Mouse (Mus musculus) MEL-GATA-1-ER (cell line): Measurements from ENCODE around the gene Slc1a1.

Experiments
- DNase-seq: peaks from one replicate; pipeline ENCODE4 v3.0.0-alpha.2; 2012; ENCODE audit warnings: low read depth; ENCODE audit errors: extremely low read depth

Slc1a1 gene

DNA sequence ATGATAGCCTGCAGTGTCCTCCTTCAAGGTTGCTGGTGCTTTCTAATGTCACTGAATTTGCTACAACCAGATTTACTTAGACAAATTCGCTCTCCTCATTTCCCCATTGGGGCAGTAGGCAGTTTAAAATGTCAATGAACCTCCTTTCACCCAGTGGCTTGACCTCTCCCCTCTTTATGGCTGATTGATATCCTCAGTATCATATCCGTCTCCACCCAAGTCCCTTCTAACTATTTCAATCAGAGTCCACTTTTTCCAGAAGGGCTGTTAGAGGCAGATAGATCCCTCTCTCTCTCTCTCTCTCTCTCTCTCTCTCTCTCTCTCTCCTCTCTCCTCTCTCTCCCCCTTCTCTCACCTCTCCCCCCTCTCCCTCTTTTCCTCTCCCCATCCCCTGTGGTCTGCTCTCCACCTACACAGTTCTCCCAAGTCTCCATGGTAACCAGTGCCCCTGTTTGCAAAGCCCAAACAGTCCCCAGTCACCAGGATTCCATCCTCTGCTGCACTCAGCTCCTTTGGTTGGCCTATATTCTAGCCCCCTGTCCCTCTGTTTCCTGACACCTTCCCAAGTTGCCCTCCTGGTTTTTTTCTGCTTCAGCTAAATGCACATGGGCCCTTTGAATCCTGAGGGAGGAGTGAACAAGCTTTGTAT lies 80.9 kb downstream of the Slc1a1 start:
- DNase-seq: no peak

DNA sequence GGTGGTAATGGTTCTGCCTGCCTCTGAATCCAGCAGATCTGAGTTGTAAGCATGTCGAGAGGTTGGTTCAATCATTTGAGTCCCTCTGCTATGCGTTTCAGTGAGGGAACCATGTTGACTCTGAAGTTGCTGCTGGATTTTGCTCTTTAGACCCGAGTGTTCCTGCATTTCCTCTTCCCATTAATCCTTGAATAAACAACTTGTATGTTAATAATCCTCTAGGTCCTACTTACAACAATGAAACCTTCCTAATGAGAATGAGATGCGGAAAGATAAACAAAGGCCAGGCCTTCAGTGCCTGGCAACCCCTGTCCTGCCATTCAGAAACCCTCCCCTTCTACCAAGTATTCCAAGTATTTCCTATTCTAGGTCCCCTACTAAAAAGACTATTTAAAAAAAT lies 81.6 kb downstream of the Slc1a1 start:
- DNase-seq: no peak

DNA sequence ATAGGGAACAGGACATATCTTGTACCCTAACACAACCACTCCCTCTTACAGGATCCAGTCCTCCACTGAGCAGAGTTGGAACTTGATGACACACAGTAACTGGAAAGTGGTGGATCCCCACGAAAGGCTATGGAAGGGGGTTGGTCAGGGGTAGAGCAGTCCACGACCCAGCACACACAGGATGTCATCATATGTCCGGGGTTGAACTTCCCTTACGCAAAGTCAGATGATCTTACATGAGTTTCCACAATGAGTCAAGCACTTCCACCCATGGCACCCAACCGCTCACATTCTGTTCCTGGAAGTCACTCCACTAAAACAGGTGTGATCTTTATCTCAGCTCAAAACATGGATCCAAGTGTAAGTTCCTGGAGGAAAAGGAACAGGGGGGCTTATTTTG lies 83.0 kb downstream of the Slc1a1 start:
- DNase-seq: no peak

DNA sequence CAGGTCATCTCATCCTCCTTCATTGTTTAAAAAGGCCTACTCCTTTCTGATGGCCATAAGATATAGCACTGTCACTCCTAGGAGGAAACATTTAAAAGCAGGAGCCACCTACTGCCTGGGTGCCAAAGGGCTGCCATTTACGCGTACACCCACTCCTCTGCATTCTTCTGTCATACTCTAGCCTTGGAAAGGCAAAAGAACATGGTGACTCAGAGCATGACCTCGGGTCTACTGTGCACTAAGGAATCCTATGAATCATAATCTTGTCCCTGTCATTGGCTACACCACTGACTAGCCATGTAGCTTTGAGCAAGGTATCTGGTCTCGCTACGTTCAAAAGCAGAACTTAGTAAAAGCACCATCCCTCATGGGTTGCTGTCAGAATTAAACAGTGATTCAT lies 91.5 kb downstream of the Slc1a1 start:
- DNase-seq: no peak

DNA sequence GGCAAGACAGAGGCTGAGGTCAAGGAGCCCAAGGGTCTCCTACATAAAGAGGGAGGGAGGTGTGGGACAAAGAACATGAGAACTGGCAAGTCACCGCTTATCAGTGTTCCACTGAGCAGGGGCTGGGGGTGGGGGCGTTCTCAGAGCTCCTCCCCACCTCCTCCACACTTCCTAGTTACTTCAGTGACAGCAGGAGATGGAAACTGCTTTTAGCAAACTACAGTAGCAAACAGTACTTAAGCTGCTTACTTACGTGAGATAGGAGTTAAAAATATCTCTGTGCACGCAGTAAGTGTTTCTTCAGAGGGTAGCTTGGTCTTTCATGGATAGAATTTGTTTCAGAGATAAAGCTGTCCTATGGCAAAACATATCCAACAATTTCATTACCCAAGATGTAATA lies 92.5 kb downstream of the Slc1a1 start:
- no peak for DNase-seq

DNA sequence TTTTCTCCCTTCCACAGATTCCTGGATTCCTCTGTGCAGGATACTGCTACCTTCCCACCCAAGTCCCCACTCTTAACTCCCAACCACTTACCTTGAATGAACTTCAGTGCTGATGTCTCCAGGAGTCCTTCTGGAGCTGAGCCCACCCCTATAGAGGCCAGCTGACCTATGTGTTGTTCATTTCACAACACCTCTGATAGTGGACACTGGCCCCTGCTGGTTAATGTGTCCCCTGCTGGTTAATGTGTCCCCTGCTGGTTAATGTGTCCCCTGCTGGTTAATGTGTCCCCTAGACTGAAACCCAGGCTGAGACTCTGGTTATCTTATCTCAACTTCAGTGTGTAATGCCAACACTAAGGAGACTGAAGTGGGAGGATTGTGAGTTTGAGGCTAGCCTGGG lies 94.2 kb downstream of the Slc1a1 start:
- no peak for DNase-seq

DNA sequence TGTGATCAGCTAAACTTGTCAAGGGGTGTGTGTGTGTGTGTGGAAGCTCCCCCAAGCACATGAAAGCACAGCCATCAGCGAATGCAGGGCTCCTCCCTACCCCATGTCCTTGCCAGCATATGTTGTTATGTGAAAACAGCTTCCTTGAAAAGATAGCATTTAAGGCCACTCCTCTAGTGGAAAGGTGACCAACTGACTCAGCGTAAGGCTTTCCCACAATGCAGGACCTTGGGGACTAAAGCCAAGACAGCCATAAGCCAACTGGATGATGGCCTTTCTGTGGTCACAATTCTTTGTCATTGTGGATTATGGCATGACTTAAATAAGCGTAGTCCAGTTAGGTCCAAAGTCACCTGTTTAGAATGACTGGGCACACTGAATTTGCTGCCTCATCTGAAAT lies 100.0 kb downstream of the Slc1a1 start:
- DNase-seq: no peak

DNA sequence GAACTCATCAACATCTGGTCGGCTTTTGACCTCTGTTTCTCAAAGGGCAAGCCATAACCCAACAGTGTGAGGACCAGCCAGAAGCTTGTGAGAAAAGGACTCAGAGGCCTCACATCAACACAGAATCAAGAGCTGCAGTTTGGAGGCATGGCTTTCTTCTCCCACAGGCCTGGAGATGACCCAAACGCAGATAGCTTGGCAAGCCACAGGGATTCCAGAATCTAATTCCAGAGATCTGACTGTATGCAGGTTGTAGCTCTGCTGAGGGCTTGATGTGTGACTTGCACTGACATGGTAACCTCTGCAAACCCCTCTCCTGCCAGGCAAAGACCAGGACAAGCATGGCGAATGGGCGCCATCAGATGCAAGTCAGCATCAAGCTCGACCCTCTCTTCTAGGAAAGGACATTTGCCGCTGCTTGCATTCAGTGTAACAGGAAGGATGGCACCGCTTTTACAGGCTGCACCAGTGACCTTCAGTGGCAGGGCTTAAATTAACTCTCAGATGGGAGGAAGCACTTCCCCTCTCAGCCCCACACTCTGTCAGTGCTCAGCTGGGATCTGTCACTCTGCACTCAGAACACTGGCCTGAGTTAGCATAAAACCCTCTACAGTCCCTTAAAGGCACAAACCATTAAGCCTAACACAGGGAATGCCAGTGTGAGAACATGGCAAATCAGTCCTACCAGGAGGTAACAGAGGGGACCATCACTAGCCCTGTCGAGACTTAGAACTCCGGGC lies 105.5 kb downstream of the Slc1a1 start:
- no peak for DNase-seq

DNA sequence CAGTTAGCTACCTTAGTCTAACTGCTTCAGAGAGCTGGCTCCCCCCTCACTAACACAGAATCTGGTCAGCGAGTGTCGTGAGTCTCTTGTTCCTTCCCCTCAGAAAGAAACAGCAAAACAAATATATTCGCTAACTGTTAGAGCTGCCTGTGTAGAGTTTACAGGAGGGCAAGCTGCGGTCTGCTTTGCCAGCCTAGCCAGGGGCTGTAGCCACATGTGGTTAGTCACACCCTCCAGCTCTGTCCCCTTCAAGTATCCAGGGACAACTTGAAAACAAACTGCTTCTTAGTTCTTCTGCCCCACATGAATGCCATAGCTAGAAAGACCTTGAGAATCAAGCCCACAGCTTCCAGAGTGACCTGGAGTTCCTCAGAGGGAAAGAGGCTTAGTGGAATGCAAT lies 106.4 kb downstream of the Slc1a1 start:
- DNase-seq: no peak

DNA sequence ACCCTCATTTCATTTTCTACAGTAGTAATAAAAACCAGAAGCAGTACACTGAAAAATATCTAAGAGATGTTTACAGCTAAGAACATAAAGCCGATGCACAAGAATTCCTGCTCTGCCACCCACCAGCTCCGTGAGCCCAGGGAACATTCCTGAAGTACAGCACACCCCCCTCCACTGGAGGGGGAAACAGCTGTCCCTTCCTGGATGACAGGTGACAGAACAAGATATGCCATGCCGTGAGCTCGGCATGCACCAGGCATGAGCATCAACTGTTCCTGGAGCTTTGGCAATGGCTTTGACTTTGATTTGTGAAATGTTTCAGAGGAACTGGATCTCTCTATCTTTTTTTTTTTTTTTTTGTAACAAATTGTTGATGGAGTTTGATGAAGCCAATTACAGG lies 111.9 kb downstream of the Slc1a1 start:
- DNase-seq: no peak

DNA sequence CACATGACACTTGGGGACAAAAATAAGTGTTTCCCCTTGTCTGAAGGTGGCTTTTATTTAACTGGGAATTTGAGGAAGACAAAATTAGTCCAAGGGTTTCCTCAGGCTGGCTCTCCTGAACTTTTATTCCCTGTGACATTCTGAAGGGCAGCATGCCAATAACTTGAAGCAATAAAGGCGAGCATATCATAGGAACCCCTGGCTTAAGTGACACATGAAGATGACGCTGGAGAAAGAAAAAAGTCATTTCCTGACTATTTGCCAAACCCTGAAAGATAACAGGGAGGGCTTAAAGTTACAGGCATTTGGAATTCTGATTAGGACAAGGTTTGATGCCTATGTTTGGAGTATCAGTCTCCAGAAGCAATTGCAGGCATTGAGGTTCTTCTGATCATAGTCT lies 112.5 kb downstream of the Slc1a1 start:
- no peak for DNase-seq

DNA sequence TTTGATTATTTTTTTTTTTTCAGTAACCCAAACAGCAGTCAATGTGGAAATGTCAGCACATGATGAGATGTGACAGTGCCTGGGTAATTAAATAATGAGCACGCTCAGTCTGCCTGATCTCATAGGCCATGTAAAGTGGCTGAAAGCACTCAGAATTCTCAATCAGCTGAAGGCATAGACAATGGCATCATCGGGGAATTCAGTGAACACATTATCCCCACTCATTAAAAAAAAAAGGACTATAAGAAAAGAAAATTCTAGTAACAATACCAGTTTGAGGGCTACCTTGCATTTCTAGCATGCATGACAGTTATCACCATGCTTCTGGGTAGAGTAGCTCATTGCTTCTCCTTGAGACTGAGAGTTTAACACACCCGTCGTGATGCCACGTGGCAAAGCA lies 116.4 kb downstream of the Slc1a1 start:
- no peak for DNase-seq

DNA sequence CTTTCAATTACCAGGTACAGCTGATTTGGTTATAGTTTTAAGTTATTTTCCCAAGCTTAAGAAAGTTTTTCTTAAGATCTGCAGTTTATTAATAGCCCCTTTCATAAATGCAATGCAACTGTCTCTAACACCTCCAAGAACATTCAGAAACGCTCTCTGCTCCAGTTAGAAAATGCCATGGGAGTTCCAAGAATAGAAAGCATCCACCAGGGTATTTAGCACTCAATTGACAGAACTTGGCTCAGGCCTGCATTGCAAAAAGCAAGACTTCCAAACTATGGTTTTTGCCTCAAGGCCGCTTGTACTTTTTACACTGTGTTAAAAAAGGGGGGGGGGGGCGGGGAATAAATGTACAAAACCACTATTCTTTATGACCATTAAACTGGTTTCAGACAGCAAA lies 128.3 kb downstream of the Slc1a1 start:
- no peak for DNase-seq

DNA sequence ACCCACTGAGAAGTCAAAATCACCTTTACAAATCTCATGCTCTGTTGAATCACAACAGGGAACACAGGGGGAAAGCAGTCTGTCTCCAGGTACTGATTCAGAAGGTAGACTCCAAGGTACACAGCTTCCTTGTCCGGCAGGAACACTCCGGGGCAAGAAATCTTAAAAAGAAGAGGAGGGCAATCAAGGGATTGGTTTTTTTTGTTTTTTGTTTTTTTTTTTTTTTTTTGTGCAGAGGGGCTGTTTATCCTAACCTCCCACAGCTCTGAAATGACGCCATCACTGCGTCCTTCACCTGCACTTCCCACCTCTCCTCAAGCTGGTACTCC lies 128.6 kb downstream of the Slc1a1 start:
- DNase-seq: no peak
